Mouse (Mus musculus) Patski (cell line): Measurements from ENCODE around the gene Prr5. TPM values are rescaled to one million over a fixed set of nuclear protein-coding genes. Genes with fewer than 3 reads are reported as not detected.

Experiments used
- ATAC-seq: fragments of 100-300 bp; one replicate; pipeline ENCODE4 v1.8.0; 2021
- CTCF ChIA-PET: fragments of 350-600 bp; sonication (Branson Sonifier 250); formaldehyde crosslinking; loops from one replicate; lab custom pipeline; 2022; ENCODE audit warnings: inconsistent platforms; lab: Charles Lee
- POLR2A ChIA-PET: fragments of 350-600 bp; sonication (Branson Sonifier 250); formaldehyde crosslinking; loops from one replicate; lab custom pipeline; 2022; ENCODE audit warnings: antibody characterized with exemption, inconsistent platforms; lab: Charles Lee
- DNase-seq: peaks from one replicate; pipeline ENCODE4 v3.0.0-alpha.2; 2011; ENCODE audit warnings: low read depth, low spot score
- H3K27me3 ChIP-seq: fragments of 371-371 bp; one replicate; pipeline ENCODE4 v1.5.1; 2021
- CTCF ChIP-seq: fragments of 100-300 bp; IDR thresholded peaks from one replicate; pipeline ENCODE4 v1.5.1; 2021
- in situ Hi-C: fragments of 300-500 bp; cut with MboI; formaldehyde crosslinking; loops from 3 replicates; pipeline ENCODE4 v1.11.1; 2018; ENCODE audit warnings: low pct_unique_long_range_greater_than_20kb, mixed read lengths
- polyA plus RNA-seq: library from polyadenylated mRNA; unstranded; gene quantifications from one replicate; pipeline ENCODE4 v1.2.3, GENCODE M21; 2021

The Prr5 gene
- polyA plus RNA-seq, 1 experiment from 2014 or later: 15.6 TPM

DNA sequence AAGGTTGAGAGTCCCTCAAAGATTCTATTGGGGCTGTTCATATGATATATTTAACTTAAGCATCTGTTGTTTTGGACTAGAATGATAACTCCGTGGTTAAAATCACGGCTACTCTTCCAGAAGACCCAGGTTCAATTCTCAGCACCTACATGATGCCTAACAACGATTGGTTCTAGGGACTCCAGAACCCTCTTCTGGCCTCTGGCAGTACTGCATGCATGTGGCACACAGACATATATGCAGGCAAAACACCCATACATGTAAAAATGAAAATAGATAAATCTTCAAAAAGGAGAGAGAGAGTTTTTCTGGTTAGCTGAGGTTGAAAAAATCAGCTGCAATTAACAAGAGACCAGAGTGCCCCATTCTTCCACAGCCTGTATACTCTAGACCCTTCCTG is 12.7 kb upstream of the Prr5 start:
- no peaks in the 10 kb centered on the region for H3K27me3 ChIP-seq
- DNase-seq (no peak), ATAC-seq (no peak)
- no peak for TF ChIP-seq CTCF
- in situ Hi-C loops: no loop called here
- CTCF ChIA-PET: no interaction called here
- POLR2A ChIA-PET: interaction anchor here (0.5 kb wide), 1 partner anchor 94 kb away, joined by 3 read pairs; no protein-coding TSS in a partner anchor

- no peak for DNase-seq
- POLR2A ChIA-PET: no interaction called here
- in situ Hi-C loops: no loop called here
- CTCF ChIA-PET: no interaction called here
- no peak for ATAC-seq
- TF ChIP-seq CTCF: no peak
- H3K27me3 ChIP-seq: no peaks in the 10 kb centered on the region
Observed at GRCm38 (mm10) chr15:84657384-84658064, 11.9 kb upstream of the Prr5 start.

DNA sequence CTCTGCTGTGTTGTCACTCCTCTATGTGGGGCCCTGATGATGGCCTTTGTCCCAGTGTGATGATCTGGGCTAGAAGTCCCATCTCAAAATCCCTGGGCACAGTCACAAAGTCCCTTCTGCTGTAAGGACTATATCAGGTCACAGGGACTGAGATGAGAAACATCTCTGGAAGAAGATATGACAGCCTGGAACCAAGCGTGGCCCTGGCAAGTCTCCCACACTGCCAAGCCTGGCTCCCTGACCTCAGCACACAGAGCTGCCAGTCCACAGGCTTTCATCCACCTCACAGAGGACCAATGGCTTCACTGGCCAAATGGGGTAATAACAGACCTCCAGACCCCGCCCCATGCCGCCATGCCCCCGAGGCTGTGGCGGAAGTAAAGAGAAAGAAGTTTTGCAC is 10.8 kb upstream of the Prr5 start:
- H3K27me3 ChIP-seq: no peaks in the 10 kb centered on the region
- no peak for ATAC-seq
- in situ Hi-C loops: no loop called here
- TF ChIP-seq CTCF: no peak
- ChIA-PET POLR2A (no interaction called here), CTCF (no interaction called here)
- DNase-seq: no peak

DNA sequence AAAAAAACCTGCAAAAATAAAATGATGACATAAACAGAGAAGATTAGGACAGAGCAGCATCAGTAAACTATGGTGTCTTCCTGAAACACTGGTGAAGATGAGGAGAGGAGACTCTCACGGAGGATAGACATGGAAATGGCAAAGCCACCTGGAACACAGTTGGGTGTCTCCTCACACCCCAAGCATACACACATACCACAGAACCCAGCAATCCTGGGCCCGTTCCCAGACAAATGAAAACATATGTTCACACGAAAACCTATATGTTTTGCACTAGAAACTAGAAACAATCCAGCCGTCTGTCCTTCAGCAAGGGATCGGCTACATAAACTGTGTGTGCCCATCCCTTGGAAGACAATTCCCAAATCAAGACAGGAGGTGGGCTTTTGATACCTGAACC is 9.6 kb upstream of the Prr5 start:
- no peaks in the 10 kb centered on the region for H3K27me3 ChIP-seq
- DNase-seq (no peak), ATAC-seq (no peak)
- in situ Hi-C loops: no loop called here
- no peak for TF ChIP-seq CTCF
- ChIA-PET POLR2A (interaction anchor here (0.7 kb wide), 1 partner anchor 260 kb away, joined by 12 read pairs; no protein-coding TSS in a partner anchor), CTCF (no interaction called here)

GRCm38 (mm10) chr15:84661274-84661673 is 8.1 kb upstream of the Prr5 start:
- DNase-seq: no peak
- TF ChIP-seq CTCF: no peak
- POLR2A ChIA-PET: no interaction called here
- H3K27me3 ChIP-seq: no peaks in the 10 kb centered on the region
- no peak for ATAC-seq
- CTCF ChIA-PET: no interaction called here
- in situ Hi-C loops: no loop called here

GRCm38 (mm10) chr15:84662952-84663684 is 6.3 kb upstream of the Prr5 start:
- POLR2A ChIA-PET: no interaction called here
- CTCF ChIA-PET: no interaction called here
- TF ChIP-seq CTCF: no peak
- no peaks in the 10 kb centered on the region for H3K27me3 ChIP-seq
- in situ Hi-C loops: no loop called here
- no peak for DNase-seq
- ATAC-seq: no peak

DNA sequence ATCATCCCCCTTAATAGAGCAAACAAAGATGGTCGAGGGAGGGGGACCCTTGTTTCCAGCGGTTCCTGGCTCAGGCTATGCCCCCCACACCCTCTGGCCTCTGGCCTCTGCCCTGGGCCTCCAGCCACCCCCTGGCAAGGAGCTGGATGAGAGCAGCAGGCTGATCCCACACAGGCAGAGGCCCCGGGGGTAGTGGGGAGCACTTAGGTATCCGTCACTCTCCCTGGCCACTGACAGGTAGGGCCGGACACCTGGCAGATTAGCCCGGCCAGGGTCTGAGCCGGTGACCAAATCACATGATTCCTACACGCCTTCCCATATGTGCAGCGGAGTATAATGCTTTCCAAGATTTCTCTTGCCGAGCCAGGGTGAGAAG is 5.7 kb upstream of the Prr5 start:
- H3K27me3 ChIP-seq: no peaks in the 10 kb centered on the region
- no peak for TF ChIP-seq CTCF
- ATAC-seq: no peak
- CTCF ChIA-PET: interaction anchor here (1.0 kb wide), 1 partner anchor 26 kb away, joined by 3 read pairs; no protein-coding TSS in a partner anchor
- DNase-seq: no peak
- in situ Hi-C loops: no loop called here
- POLR2A ChIA-PET: no interaction called here

DNA sequence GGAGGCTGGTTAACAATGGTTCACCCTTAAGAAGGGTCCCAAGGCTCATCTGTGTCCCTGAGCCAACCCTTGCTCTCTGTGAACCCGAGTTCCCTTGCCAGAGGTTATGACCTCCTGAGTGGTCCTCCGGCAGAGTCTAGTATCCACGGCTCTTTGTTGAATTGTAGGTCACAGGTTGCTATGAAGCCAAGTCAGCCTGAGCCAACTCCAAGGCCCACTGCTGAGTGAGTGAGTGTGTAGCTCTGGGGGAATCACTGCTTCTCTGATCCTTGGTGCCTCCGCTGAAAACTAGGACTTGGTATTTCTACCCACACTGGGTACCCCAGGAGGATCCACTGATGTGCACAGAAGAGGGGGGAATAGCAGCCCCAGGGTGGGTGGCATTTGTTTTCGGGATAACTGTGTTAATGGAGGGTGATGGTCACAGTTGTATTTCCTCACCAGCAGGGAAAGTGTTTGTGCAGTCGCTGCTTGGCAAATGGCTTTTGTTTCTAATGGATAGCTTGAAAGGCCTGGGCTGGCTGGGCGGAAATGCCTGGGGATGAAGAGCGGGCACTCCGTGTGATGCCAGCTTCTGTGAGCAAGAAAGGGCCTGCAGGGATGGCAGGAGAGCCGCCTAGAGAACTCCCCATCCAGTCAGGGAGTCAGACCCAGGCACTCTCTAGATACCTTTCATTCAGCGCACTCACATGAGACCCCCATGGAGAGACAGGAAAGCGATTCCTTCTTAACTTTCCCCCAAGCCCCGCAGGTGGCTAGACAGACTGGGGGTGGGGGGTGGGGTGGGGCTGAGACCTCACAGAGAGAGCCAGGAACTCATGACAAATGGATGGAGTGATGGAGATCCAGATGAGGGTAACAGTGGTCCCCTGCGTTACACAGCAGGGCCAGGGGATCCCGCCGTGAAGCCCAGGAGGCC is 4.6 kb upstream of the Prr5 start:
- in situ Hi-C loops: no loop called here
- H3K27me3 ChIP-seq: no peaks in the 10 kb centered on the region
- no peak for DNase-seq
- no peak for ATAC-seq
- CTCF ChIA-PET: interaction anchor here (1.0 kb wide), 1 partner anchor 25 kb away, joined by 3 read pairs; no protein-coding TSS in a partner anchor
- POLR2A ChIA-PET: no interaction called here
- TF ChIP-seq CTCF: no peak

- in situ Hi-C loops: no loop called here
Observed at GRCm38 (mm10) chr15:84665662-84666061, 3.8 kb upstream of the Prr5 start.

GRCm38 (mm10) chr15:84666065-84666464 is 3.4 kb upstream of the Prr5 start:
- H3K27me3 ChIP-seq: no peaks in the 10 kb centered on the region
- TF ChIP-seq CTCF: no peak
- in situ Hi-C loops: no loop called here
- ATAC-seq (no peak), DNase-seq (no peak)
- ChIA-PET POLR2A (no interaction called here), CTCF (interaction anchor here (0.6 to 1.2 kb wide), 2 partner anchors 11 to 254 kb away, joined by 3 read pairs; partner anchors contain the start of gene Gm29666)

More at GRCm38 (mm10) chr15:84665662-84666061, 3.8 kb upstream of the Prr5 start:
- DNase-seq (no peak), ATAC-seq (no peak)
- no peak for TF ChIP-seq CTCF
- no peaks in the 10 kb centered on the region for H3K27me3 ChIP-seq
- ChIA-PET CTCF (interaction anchor here (0.6 to 1.2 kb wide), 2 partner anchors 10 to 254 kb away, joined by 3 read pairs; partner anchors contain the start of gene Gm29666), POLR2A (no interaction called here)
